Mouse (Mus musculus) erythroid progenitor cell, adult 5-6 weeks (primary cell): ENCODE data around the gene Fktn. TPM values are rescaled to one million over a fixed set of nuclear protein-coding genes. Genes with fewer than 3 reads are reported as not detected.

ENCODE experiments used
- ATAC-seq: replicated peaks from 2 replicates; pipeline ENCODE4 v1.8.0; 2016; ENCODE audit warnings: moderate number of reproducible peaks, mild to moderate bottlenecking, moderate TSS enrichment, inconsistent platforms; ENCODE audit not compliant: poor library complexity, low FRiP score, severe bottlenecking
- total RNA-seq, 2 experiments: library from RNA; stranded (forward) in 1 of 2; stranded (reverse) in 1 of 2; fragments of 150-400 nt in 1 of 2; fragments of 186-747, 209-891 nt in 1 of 2; gene quantifications; 2 replicates each; pipeline versions ENCODE4 v1.2.3 to v1.2.4; 2015 to 2017; ENCODE audit warnings: low replicate concordance in 2 of 2

Fktn gene
- total RNA-seq, 2 experiments from 2014 or later = 0.68 to 5.0 TPM

GRCm38 (mm10) chr4:53823697-53824096 is 109.9 kb downstream of the Fktn start:
- ATAC-seq = no peak

DNA sequence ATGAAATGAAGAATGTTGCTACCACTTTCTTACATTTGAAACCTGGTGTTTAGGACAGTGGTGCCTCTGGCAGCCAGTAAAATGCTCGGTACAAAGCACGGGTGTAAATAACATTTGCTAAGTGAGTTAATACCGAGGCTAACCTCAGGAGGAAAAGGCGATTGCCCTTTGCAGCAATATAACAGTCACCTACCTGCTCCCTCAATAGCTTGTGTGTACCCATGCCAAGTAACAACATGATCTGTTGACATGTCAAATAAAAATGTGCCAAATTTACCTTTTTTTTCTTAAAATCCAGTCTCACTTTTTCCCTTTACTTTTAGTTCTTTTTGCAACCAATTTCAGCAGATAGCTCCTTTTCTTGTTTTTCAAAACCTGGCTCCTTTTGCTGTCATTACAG is 111.0 kb downstream of the Fktn start:
- ATAC-seq = no peak

- peak; percentile 79 for ATAC-seq
These were observed 112.2 kb downstream of the Fktn start, which contains the start of gene Tmem38b for GRCm38 (mm10) chr4:53825821-53826605. Tmem38b (plus strand) TSS chr4:53826045.

GRCm38 (mm10) chr4:53826641-53827248 is 112.9 kb downstream of the Fktn start:
- ATAC-seq = no peak

Other genes starting within 250 kb of the Fktn start
- gene Fsd1l, start 82.5 kb upstream of the Fktn start, total RNA-seq (2015; ENCODE audit: low replicate concordance) = 15.5 and 22.6 TPM in 2 replicates
- gene Fsd1l, start 82.5 kb upstream of the Fktn start, total RNA-seq (2017; ENCODE audit: low replicate concordance) = 17.3 and 25.7 TPM in 2 replicates
- not detected in 2 replicates for gene Tal2, start 65.7 kb downstream of the Fktn start, total RNA-seq (2015; ENCODE audit: low replicate concordance)
- 0.68 TPM in 1 of 2 replicates, not detected in the other for gene Tal2, start 65.7 kb downstream of the Fktn start, total RNA-seq (2017; ENCODE audit: low replicate concordance)
- 4.2 and 9.0 TPM in 2 replicates for gene Tmem38b, start 112.0 kb downstream of the Fktn start, total RNA-seq (2015; ENCODE audit: low replicate concordance)
- 1.7 and 7.0 TPM in 2 replicates for gene Tmem38b, start 112.0 kb downstream of the Fktn start, total RNA-seq (2017; ENCODE audit: low replicate concordance)